Mouse (Mus musculus): ENCODE data around the gene Pigl.
"Not testable (repeated sequence)": the region's sequence is repeated elsewhere in the genome, so short reads cannot be mapped to it uniquely, and the experiment has no call there.

Pigl gene

GRCm38 (mm10) chr11:62467289-62467688 lies 9.0 kb downstream of the Pigl start:
- DNase-seq (ENCODE audit: low read depth): not testable (repeated sequence)

GRCm38 (mm10) chr11:62470451-62470850 lies 12.2 kb downstream of the Pigl start:
- DNase-seq (ENCODE audit: low read depth): no peak

- no peak for DNase-seq (ENCODE audit: low read depth)
These were observed 15.3 kb downstream of the Pigl start for GRCm38 (mm10) chr11:62473516-62473915.

- DNase-seq (ENCODE audit: low read depth): no peak
These were observed 17.9 kb downstream of the Pigl start for GRCm38 (mm10) chr11:62476156-62476555.

GRCm38 (mm10) chr11:62478931-62479330 lies 20.7 kb downstream of the Pigl start:
- no peak for DNase-seq (ENCODE audit: low read depth)

GRCm38 (mm10) chr11:62479581-62479980 lies 21.3 kb downstream of the Pigl start:
- no peak for DNase-seq (ENCODE audit: low read depth)

GRCm38 (mm10) chr11:62486949-62487348 lies 28.7 kb downstream of the Pigl start:
- no peak for DNase-seq (ENCODE audit: low read depth)

- no peak for DNase-seq (ENCODE audit: low read depth)
These were observed 29.5 kb downstream of the Pigl start for GRCm38 (mm10) chr11:62487540-62488350.

GRCm38 (mm10) chr11:62493701-62494100 lies 35.4 kb downstream of the Pigl start:
- no peak for DNase-seq (ENCODE audit: low read depth)

GRCm38 (mm10) chr11:62494754-62495275 lies 36.6 kb downstream of the Pigl start:
- no peak for DNase-seq (ENCODE audit: low read depth)

GRCm38 (mm10) chr11:62495276-62495801 lies 37.1 kb downstream of the Pigl start:
- no peak for DNase-seq (ENCODE audit: low read depth)

GRCm38 (mm10) chr11:62496151-62496715 lies 38.0 kb downstream of the Pigl start:
- peak; percentile 34 for DNase-seq (ENCODE audit: low read depth)

- no peak for DNase-seq (ENCODE audit: low read depth)
These were observed 38.9 kb downstream of the Pigl start for GRCm38 (mm10) chr11:62497181-62497580.

GRCm38 (mm10) chr11:62498802-62499201 lies 40.5 kb downstream of the Pigl start:
- no peak for DNase-seq (ENCODE audit: low read depth)

GRCm38 (mm10) chr11:62500529-62500928 lies 42.3 kb downstream of the Pigl start:
- no peak for DNase-seq (ENCODE audit: low read depth)

GRCm38 (mm10) chr11:62507683-62508082 lies 49.4 kb downstream of the Pigl start:
- DNase-seq (ENCODE audit: low read depth): no peak

- DNase-seq (ENCODE audit: low read depth): not testable (repeated sequence)
These were observed 50.1 kb downstream of the Pigl start for GRCm38 (mm10) chr11:62508365-62508764.

GRCm38 (mm10) chr11:62508816-62509215 lies 50.6 kb downstream of the Pigl start:
- DNase-seq (ENCODE audit: low read depth): not testable (repeated sequence)

- no peak for DNase-seq (ENCODE audit: low read depth)
These were observed 51.3 kb downstream of the Pigl start for GRCm38 (mm10) chr11:62509571-62509970.

GRCm38 (mm10) chr11:62510956-62511355 lies 52.7 kb downstream of the Pigl start:
- DNase-seq (ENCODE audit: low read depth): no peak

- DNase-seq (ENCODE audit: low read depth): no peak
These were observed 53.4 kb downstream of the Pigl start for GRCm38 (mm10) chr11:62511444-62512202.

- DNase-seq (ENCODE audit: low read depth): no peak
These were observed 54.3 kb downstream of the Pigl start for GRCm38 (mm10) chr11:62512529-62513080.

Data from c-Kit-positive CD71-positive TER-119-negative erythroid progenitor cells, embryonic 14.5 days (primary cell).